ENCODE assay signal across 8 mouse cellular contexts in the genomic region with DNA sequence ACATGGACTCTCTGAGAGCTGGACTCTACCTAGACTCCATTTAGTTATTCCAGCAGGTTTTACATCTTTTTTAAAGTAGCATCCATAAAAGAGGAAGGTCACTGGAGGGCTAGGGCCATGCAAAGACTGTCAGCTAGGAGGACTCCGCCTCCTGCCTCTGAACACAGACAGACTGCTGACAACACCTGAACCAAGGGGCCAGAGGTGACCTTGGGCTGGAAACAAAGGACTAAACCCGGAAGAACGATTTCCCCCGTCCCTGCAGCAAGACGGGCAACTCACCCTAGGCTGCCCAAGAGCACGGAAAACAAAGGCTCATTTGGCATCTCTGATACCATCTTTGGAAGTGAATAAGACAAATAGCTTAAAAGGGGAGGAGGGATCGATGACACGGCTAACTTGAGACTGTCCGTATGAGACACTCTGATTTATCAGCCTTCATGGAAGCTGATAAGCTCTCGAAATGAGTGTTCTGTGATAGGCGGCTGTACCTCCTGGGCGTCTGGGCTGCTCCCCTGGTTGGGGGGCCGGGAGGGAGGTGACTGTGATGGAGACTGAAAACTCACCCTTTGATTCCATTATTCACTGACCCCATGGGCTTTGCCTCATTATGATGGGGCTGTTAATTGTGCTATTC. TPM values are rescaled to one million over a fixed set of nuclear protein-coding genes. Genes with fewer than 3 reads are reported as not detected.
A peak's percentile ranks its signal among the peaks of the same experiment; 100 is the strongest.
DNase-seq lines count a peak whose midpoint lies in the region; ATAC-seq lines count a peak whose summit lies in the region.

No protein-coding gene starts in this region.

- H3K36me3 ChIP-seq in kidney, embryonic 16.5 days (ENCODE audit: insufficient read depth, low read length) = no peaks in the 10 kb centered on the region
- no peaks in the 10 kb centered on the region for H3K36me3 ChIP-seq in hindbrain, embryonic 12.5 days

- H3K4me2 ChIP-seq in kidney, embryonic 16.5 days (replicated peaks; ENCODE audit: low read depth, low read length) = peak overlapping the region; percentile 34
- H3K4me2 ChIP-seq in hindbrain, embryonic 12.5 days (replicated peaks) = peak overlapping the region; percentile 39

- H3K9ac ChIP-seq in kidney, embryonic 16.5 days (replicated peaks; ENCODE audit: low read length) = no peak overlapping the region
- peak overlapping the region; percentile 19 for H3K9ac ChIP-seq in hindbrain, embryonic 12.5 days

- no peak overlapping the region for H3K27ac ChIP-seq in kidney, embryonic 16.5 days (ENCODE audit: low read length)
- H3K27ac ChIP-seq in hindbrain, embryonic 12.5 days = peak overlapping the region; percentile 95

- 6% methylated on average over 13 of the region's 13 CpGs for WGBS in kidney, embryonic 16.5 days
- 23% methylated on average over 13 of the region's 13 CpGs for WGBS in hindbrain, embryonic 12.5 days

- H3K4me3 ChIP-seq in kidney, embryonic 16.5 days (ENCODE audit: low read length) = peak overlapping the region; percentile 12; the same call in 1 of the 2 replicates
- H3K4me3 ChIP-seq in hindbrain, embryonic 12.5 days = no peak overlapping the region

- peaks cover 14% of the 10 kb centered on the region for H3K4me1 ChIP-seq in kidney, embryonic 16.5 days (ENCODE audit: insufficient read depth, low read length)
- H3K4me1 ChIP-seq in hindbrain, embryonic 12.5 days = peaks cover 45% of the 10 kb centered on the region

- no peak for ATAC-seq in kidney, embryonic 16.5 days (ENCODE audit: low FRiP score, low TSS enrichment)
- peak; percentile 68 for ATAC-seq in hindbrain, embryonic 12.5 days (ENCODE audit: low FRiP score)

- DNase-seq in kidney, postnatal 36 days = no peak
- peak; percentile 36 for DNase-seq in embryo, embryonic 10 days (ENCODE audit: low spot score)
- peak; percentile 32 for DNase-seq in neural tube, embryonic 10.5 days (ENCODE audit: extremely low spot score, low spot score)
- DNase-seq in thymus, postnatal 36 days = no peak
- no peak for DNase-seq in kidney, postnatal 10 days
- no peak for DNase-seq in natural killer cell, adult 2 months (ENCODE audit: low spot score in 2 of 2)

- H3K9me3 ChIP-seq in kidney, embryonic 16.5 days (ENCODE audit: low read length) = no peaks in the 10 kb centered on the region
- H3K9me3 ChIP-seq in hindbrain, embryonic 12.5 days (replicated peaks) = no peaks in the 10 kb centered on the region

- no peaks in the 10 kb centered on the region for H3K27me3 ChIP-seq in kidney, embryonic 16.5 days (ENCODE audit: insufficient read depth, low read length)
- 0 out of 2 replicates have a peak, but pooled peaks cover 4% of the 10 kb centered on the region for H3K27me3 ChIP-seq in hindbrain, embryonic 12.5 days

RNA-seq across cellular contexts. Expression of gene Pmfbp1, which starts 30.0 kb away (rescaled TPM):
- polyA plus RNA-seq in kidney, embryonic 16.5 days (2015; fragmentation: Nextera tagmentation; extraction: Ambion mirVana) = 0.11 and 0.13 TPM in 2 replicates
- polyA plus RNA-seq in hindbrain, embryonic 12.5 days (2016; fragmentation: Nextera tagmentation; extraction: Ambion mirVana) = 2.9 and 3.3 TPM in 2 replicates

Comparison
In these comparisons a context has a peak if more than half of its experiments do, and no peak if none do; other contexts are left out.
1. DNase-seq: peak in embryo, embryonic 10 days (single experiment) and neural tube, embryonic 10.5 days (single experiment); none in kidney, postnatal 36 days (0 of 2), thymus, postnatal 36 days (0 of 2), kidney, postnatal 10 days (single experiment) and natural killer cell, adult 2 months (0 of 2).